In genomic region chr5:150295096-150295495, GRCm38 (mm10) we compare ENCODE assay signal across 9 mouse cellular contexts.
A peak's percentile ranks its signal among the peaks of the same experiment; 100 is the strongest.
DNase-seq lines count a peak whose midpoint lies in the region; ATAC-seq and TF ChIP-seq lines count a peak whose summit lies in the region.
"Had no signal": no experiment of that assay in that cellular context is flagged by ENCODE, and none has a peak within 500 bp of the region (broad histone marks: within the 10 kb centered on the region; RNA-seq: fewer than 3 reads in every experiment).

No protein-coding gene starts in this region.

- peaks cover 21 to 38% of the 10 kb centered on the region in 2 experiments for H3K4me1 ChIP-seq in heart, embryonic 14.5 days (ENCODE audit: control insufficient read depth in 2 of 2, insufficient read depth in 2 of 2, low read length in 2 of 2)
- H3K4me1 ChIP-seq in limb, embryonic 14.5 days (ENCODE audit: control insufficient read depth, insufficient read depth, low read length): 0 out of 2 replicates have a peak, but pooled peaks cover 6% of the 10 kb centered on the region

- no peak for TF ChIP-seq POLR2A in limb, embryonic 14.5 days (IDR thresholded peaks at IDR 0.05; ENCODE audit: borderline replicate concordance, extremely low read depth, insufficient read depth, insufficient read length)

- peak overlapping the region; percentile 38 to 41 for H3K4me3 ChIP-seq in heart, embryonic 14.5 days (ENCODE audit: control insufficient read depth in 1 of 2, insufficient read depth in 1 of 2, low read depth in 1 of 2, low read length in 2 of 2)
- H3K4me3 ChIP-seq in limb, embryonic 14.5 days (replicated peaks; ENCODE audit: low read length): no peak overlapping the region
- H3K4me3 ChIP-seq: midbrain, embryonic 15.5 days had no signal

- WGBS in heart, embryonic 14.5 days: 11% methylated on average over 11 of the region's 11 CpGs
- 59% methylated on average over 11 of the region's 11 CpGs for WGBS in limb, embryonic 14.5 days

- H3K27ac ChIP-seq in heart, embryonic 14.5 days (replicated peaks in 1 of 2; ENCODE audit: control insufficient read depth in 1 of 2, insufficient read depth in 1 of 2, low read depth in 2 of 2, low read length in 2 of 2): peak overlapping the region; percentile 96 to 98
- H3K27ac ChIP-seq in limb, embryonic 14.5 days (replicated peaks; ENCODE audit: low read depth, low read length): 0 out of 2 replicates have a peak overlapping the region, but pooled peaks have one; percentile 29
- H3K27ac ChIP-seq: midbrain, embryonic 15.5 days had no signal

- H3K9me3 ChIP-seq in heart, embryonic 14.5 days (ENCODE audit: control insufficient read depth, low read length): no peaks in the 10 kb centered on the region
- H3K9me3 ChIP-seq in limb, embryonic 14.5 days (ENCODE audit: control insufficient read depth, low read length): no peaks in the 10 kb centered on the region
- H3K9me3 ChIP-seq: midbrain, embryonic 15.5 days had no signal

- H3K4me2 ChIP-seq in heart, embryonic 14.5 days (ENCODE audit: low read length): peak overlapping the region; percentile 66
- H3K4me2 ChIP-seq in limb, embryonic 14.5 days (replicated peaks; ENCODE audit: low read depth, low read length, severe bottlenecking): no peak overlapping the region
- H3K4me2 ChIP-seq: midbrain, embryonic 15.5 days had no signal

- H3K9ac ChIP-seq in heart, embryonic 14.5 days (ENCODE audit: low read length): peak overlapping the region; percentile 67
- no peak overlapping the region for H3K9ac ChIP-seq in limb, embryonic 14.5 days (ENCODE audit: low read depth, low read length, severe bottlenecking)
- H3K9ac ChIP-seq: midbrain, embryonic 15.5 days had no signal

- H3K27me3 ChIP-seq in heart, embryonic 14.5 days (ENCODE audit: control insufficient read depth, insufficient read depth, low read length): no peaks in the 10 kb centered on the region
- H3K27me3 ChIP-seq in limb, embryonic 14.5 days (ENCODE audit: control insufficient read depth, insufficient read depth, low read length): no peaks in the 10 kb centered on the region
- H3K27me3 ChIP-seq: midbrain, embryonic 15.5 days had no signal

- H3K36me3 ChIP-seq in heart, embryonic 14.5 days (ENCODE audit: control insufficient read depth, insufficient read depth, low read length): no peaks in the 10 kb centered on the region
- no peaks in the 10 kb centered on the region for H3K36me3 ChIP-seq in limb, embryonic 14.5 days (ENCODE audit: control insufficient read depth, insufficient read depth, low read length)
- H3K36me3 ChIP-seq: midbrain, embryonic 15.5 days had no signal

- peak; percentile 47 for DNase-seq in layer of hippocampus, adult 11-12 months (ENCODE audit: low spot score)
- no peak for DNase-seq in layer of hippocampus, adult 9-10 months (ENCODE audit: low spot score)
- peak; percentile 47 to 65 for DNase-seq in gastrocnemius, adult 8-10 months (ENCODE audit: low spot score in 2 of 2)
- no peak for DNase-seq in limb, embryonic 14.5 days (ENCODE audit: low spot score)
- no peak for DNase-seq in lung, postnatal 14 days
- DNase-seq in cerebellum, postnatal 14 days: no peak
- DNase-seq in thymus, postnatal 10 days (ENCODE audit: low spot score in 2 of 2): no peak

- peak; percentile 83 for ATAC-seq in heart, embryonic 14.5 days (ENCODE audit: insufficient number of reproducible peaks, insufficient read depth, low FRiP score, low read depth)
- peak; percentile 49 for ATAC-seq in limb, embryonic 14.5 days (ENCODE audit: low FRiP score, low read depth)
- ATAC-seq: midbrain, embryonic 15.5 days had no signal

Comparison
In these comparisons a context has a peak if more than half of its experiments do, and no peak if none do; other contexts are left out.
1. DNase-seq: peak in layer of hippocampus, adult 11-12 months (single experiment) and gastrocnemius, adult 8-10 months (2 of 2); none in layer of hippocampus, adult 9-10 months (single experiment), limb, embryonic 14.5 days (single experiment), lung, postnatal 14 days (single experiment), cerebellum, postnatal 14 days (0 of 2) and thymus, postnatal 10 days (0 of 2).